8 mouse cellular contexts compared by ENCODE assay signal in the genomic region with DNA sequence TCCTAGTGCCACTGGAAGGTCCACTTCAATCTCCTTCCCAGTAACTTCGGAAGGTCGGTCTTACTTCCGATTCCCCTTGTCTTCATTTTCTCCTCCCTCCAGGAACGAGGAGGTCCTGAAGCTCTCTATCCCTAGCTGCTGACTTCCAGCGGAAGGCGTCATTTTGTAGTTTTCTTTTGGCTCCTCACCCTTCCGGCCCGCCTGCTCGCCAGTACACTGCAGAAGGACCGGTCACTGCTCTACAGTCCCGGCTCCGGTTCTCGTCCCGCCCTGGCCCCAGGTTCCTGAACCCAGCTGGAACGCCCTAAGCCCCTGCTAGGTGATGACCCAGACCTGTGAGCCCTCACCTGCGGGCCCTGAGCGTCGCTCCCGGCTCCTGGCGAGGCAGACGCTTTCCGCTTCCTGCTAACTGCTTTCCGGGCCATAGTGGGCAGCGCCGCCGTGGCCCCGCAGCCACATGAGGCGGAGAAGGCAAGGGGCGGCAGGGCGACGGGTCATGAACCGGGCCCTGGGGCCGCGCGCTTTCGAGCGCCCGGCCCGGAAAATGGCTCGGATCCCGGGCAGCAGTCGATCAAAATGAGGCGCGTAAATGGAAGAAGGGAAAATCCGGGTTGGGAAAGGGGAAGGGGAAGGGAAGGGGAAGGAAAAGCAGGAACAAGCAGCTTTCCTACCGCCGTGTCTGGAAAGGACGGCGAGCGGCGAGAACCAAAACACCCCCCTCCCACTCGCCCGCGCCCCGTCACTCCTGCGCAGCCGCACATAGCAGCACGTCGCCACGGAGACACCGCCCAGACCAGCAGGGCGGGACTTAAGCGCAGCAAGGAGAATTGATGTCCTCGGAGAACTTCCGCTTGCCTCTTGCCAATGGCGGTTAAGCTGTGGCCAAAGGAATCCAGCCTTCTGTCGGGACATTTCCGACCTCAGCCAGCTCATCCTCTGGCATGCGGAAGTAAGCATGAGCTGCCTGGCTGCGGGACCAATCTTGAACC. TPM values are rescaled to one million over a fixed set of nuclear protein-coding genes. Genes with fewer than 3 reads are reported as not detected.
DNase-seq lines count a peak whose midpoint lies in the region; ATAC-seq and TF ChIP-seq lines count a peak whose summit lies in the region.

Gene Dcaf12 (minus strand): TSS at position 749 of the 989 bp plus-strand sequence.

- TF ChIP-seq EP300 in MEL (IDR thresholded peaks at IDR 0.05; ENCODE audit: low read depth in 1 of 2, low read length in 2 of 2): no peak; a peak in 1 of 4 replicates

- H3K4me1 ChIP-seq in MEL (ENCODE audit: control insufficient read depth in 1 of 2, insufficient read depth in 2 of 2, low read length in 2 of 2): peaks cover 7 to 26% of the 10 kb centered on the region in 2 experiments
- peaks cover 5% of the 10 kb centered on the region; the same call in 1 of the 2 replicates for H3K4me1 ChIP-seq in cerebellum, adult 2 months (ENCODE audit: control insufficient read depth, insufficient read depth, low read length)
- H3K4me1 ChIP-seq in forebrain, postnatal 0 days (ENCODE audit: insufficient read depth): peaks cover 15% of the 10 kb centered on the region
- H3K4me1 ChIP-seq in lung, embryonic 15.5 days: peaks cover 21% of the 10 kb centered on the region

- peak within 1 kb of the TSS; percentile 87 for H3K9ac ChIP-seq in MEL (ENCODE audit: control insufficient read depth, low read depth, low read length, poor library complexity, severe bottlenecking)
- H3K9ac ChIP-seq in forebrain, postnatal 0 days: peak within 1 kb of the TSS; percentile 94
- H3K9ac ChIP-seq in lung, embryonic 15.5 days: peak within 1 kb of the TSS; percentile 97

- peaks cover 6 to 34% of the 10 kb centered on the region in 2 experiments for H3K36me3 ChIP-seq in MEL (ENCODE audit: control insufficient read depth in 1 of 2, insufficient read depth in 2 of 2, low read length in 2 of 2)
- H3K36me3 ChIP-seq in forebrain, postnatal 0 days (ENCODE audit: insufficient read depth): peaks cover 19% of the 10 kb centered on the region
- peaks cover 13% of the 10 kb centered on the region for H3K36me3 ChIP-seq in lung, embryonic 15.5 days

- peak; percentile 51 to 77; a peak in 2 of 4 replicates for TF ChIP-seq POLR2A in MEL (IDR thresholded peaks at IDR 0.05; ENCODE audit: control insufficient read depth in 1 of 2, insufficient read depth in 1 of 2, low read depth in 1 of 2, low read length in 2 of 2, poor library complexity in 1 of 2)
- TF ChIP-seq POLR2A in cerebellum, adult 2 months (IDR thresholded peaks at IDR 0.05; ENCODE audit: borderline replicate concordance, insufficient read depth, low read length): peak; percentile 90

- no peaks in the 10 kb centered on the region for H3K9me3 ChIP-seq in MEL (replicated peaks; ENCODE audit: insufficient read depth, low read length)
- no peaks in the 10 kb centered on the region for H3K9me3 ChIP-seq in forebrain, postnatal 0 days (ENCODE audit: low read length)
- no peaks in the 10 kb centered on the region for H3K9me3 ChIP-seq in lung, embryonic 15.5 days

- H3K27ac ChIP-seq in MEL (ENCODE audit: control insufficient read depth, low read depth, low read length): peak within 1 kb of the TSS; percentile 41
- peak within 1 kb of the TSS; percentile 73 for H3K27ac ChIP-seq in cerebellum, adult 2 months (ENCODE audit: insufficient read depth, low read length)
- H3K27ac ChIP-seq in forebrain, postnatal 0 days (ENCODE audit: low read depth, low read length): peak within 1 kb of the TSS; percentile 96
- H3K27ac ChIP-seq in lung, embryonic 15.5 days: peak within 1 kb of the TSS; percentile 99

- no peak for TF ChIP-seq RAD21 in MEL (IDR thresholded peaks at IDR 0.05; ENCODE audit: low read depth, low read length)

- peak within 1 kb of the TSS; percentile 78 for H3K4me2 ChIP-seq in forebrain, postnatal 0 days (ENCODE audit: low read depth)
- H3K4me2 ChIP-seq in lung, embryonic 15.5 days: peak within 1 kb of the TSS; percentile 86

- no peaks in the 10 kb centered on the region for H3K27me3 ChIP-seq in MEL (ENCODE audit: control insufficient read depth in 1 of 2, insufficient read depth in 2 of 2, low read length in 2 of 2)
- H3K27me3 ChIP-seq in cerebellum, adult 2 months (ENCODE audit: control insufficient read depth, insufficient read depth, low read length): no peaks in the 10 kb centered on the region
- no peaks in the 10 kb centered on the region for H3K27me3 ChIP-seq in forebrain, postnatal 0 days (ENCODE audit: insufficient read depth, low read length)
- no peaks in the 10 kb centered on the region for H3K27me3 ChIP-seq in lung, embryonic 15.5 days

- H3K4me3 ChIP-seq in MEL (ENCODE audit: control insufficient read depth in 1 of 2, insufficient read depth in 1 of 2, low read depth in 2 of 2, low read length in 2 of 2): peak within 1 kb of the TSS; percentile 81 to 87
- H3K4me3 ChIP-seq in cerebellum, adult 2 months (replicated peaks; ENCODE audit: insufficient read depth, low read depth, low read length): peak within 1 kb of the TSS; percentile 82
- H3K4me3 ChIP-seq in forebrain, postnatal 0 days (ENCODE audit: low read depth, low read length): peak within 1 kb of the TSS; percentile 96
- peak within 1 kb of the TSS; percentile 100 for H3K4me3 ChIP-seq in lung, embryonic 15.5 days

- H3K79me2 ChIP-seq in MEL (ENCODE audit: control insufficient read depth, insufficient read depth, low read length, poor library complexity): peaks cover 18% of the 10 kb centered on the region

- TF ChIP-seq CTCF in MEL (IDR thresholded peaks at IDR 0.05 in 2 of 3, conservative IDR thresholded peaks at IDR 0.05 in 1 of 3; ENCODE audit: control insufficient read depth in 1 of 3, insufficient read depth in 1 of 3, low read depth in 2 of 3, low read length in 3 of 3, poor library complexity in 1 of 3, severe bottlenecking in 1 of 3): no peak
- TF ChIP-seq CTCF in cerebellum, adult 2 months (IDR thresholded peaks at IDR 0.05; ENCODE audit: borderline replicate concordance, insufficient read depth, low read depth, low read length): no peak
- no peak for TF ChIP-seq CTCF in forebrain, postnatal 0 days (IDR thresholded peaks at IDR 0.05; ENCODE audit: low read depth)

- WGBS in cerebellum, adult 2 months: under 1% methylated on average over 70 of the region's 70 CpGs
- under 1% methylated on average over 70 of the region's 70 CpGs for WGBS in forebrain, postnatal 0 days
- WGBS in lung, embryonic 15.5 days: under 1% methylated on average over 70 of the region's 70 CpGs

- DNase-seq in MEL (ENCODE audit: low read depth, low spot score): peak; percentile 97
- peak; percentile 95 to 96 for DNase-seq in cerebellum, adult 2 months
- peak; percentile 96 for DNase-seq in forebrain, postnatal 0 days
- DNase-seq in heart, postnatal 4 days: peak; percentile 97
- DNase-seq in layer of hippocampus, adult 8-10 months (ENCODE audit: low spot score in 2 of 2): peak; percentile 94
- peak; percentile 93 for DNase-seq in ovary, adult 18-20 months (ENCODE audit: low spot score)
- peak; percentile 92 for DNase-seq in thymus, postnatal 0 days (ENCODE audit: low spot score)

- peak; percentile 98 for ATAC-seq in forebrain, postnatal 0 days
- ATAC-seq in lung, embryonic 15.5 days (ENCODE audit: borderline replicate concordance, extremely low read depth, low FRiP score, low TSS enrichment): peak; percentile 98

TF ChIP-seq in MEL, 35 proteins besides CTCF, POLR2A, EP300 and RAD21 (continues in another document):
- peak; percentile 56; the same call in 1 of the 2 replicates for TF ChIP-seq MYC (IDR thresholded peaks at IDR 0.05; ENCODE audit: low read depth, low read length)
- TF ChIP-seq E2F4 (IDR thresholded peaks at IDR 0.05; ENCODE audit: borderline replicate concordance, low read depth, low read length): peak; percentile 38; the same call in 1 of the 2 replicates
- peak; percentile 87 for TF ChIP-seq SIN3A (IDR thresholded peaks at IDR 0.05; ENCODE audit: low read length)
- no peak for TF ChIP-seq JUND (IDR thresholded peaks at IDR 0.05; ENCODE audit: low read depth, low read length)
- TF ChIP-seq POLR2AphosphoS2 (IDR thresholded peaks at IDR 0.05; ENCODE audit: low read length): peak; percentile 67; the same call in 1 of the 2 replicates
- TF ChIP-seq SMC3 (IDR thresholded peaks at IDR 0.05; ENCODE audit: low read depth, low read length): no peak
- 0 out of 2 replicates have a peak, but pooled peaks have one; percentile 22 for TF ChIP-seq POLR2AphosphoS5 (IDR thresholded peaks at IDR 0.05; ENCODE audit: borderline replicate concordance, low read depth, low read length)
- TF ChIP-seq CHD2 (IDR thresholded peaks at IDR 0.05; ENCODE audit: low read length): no peak
- no peak for TF ChIP-seq USF2 (IDR thresholded peaks at IDR 0.05; ENCODE audit: borderline replicate concordance in 1 of 2, insufficient read depth in 1 of 2, low read depth in 1 of 2, low read length in 2 of 2)
- TF ChIP-seq HCFC1 (IDR thresholded peaks at IDR 0.05; ENCODE audit: low read depth, low read length): peak; percentile 80
- no peak for TF ChIP-seq MAFK (IDR thresholded peaks at IDR 0.05; ENCODE audit: borderline replicate concordance, low read depth, low read length)
- no peak for TF ChIP-seq GABPA (IDR thresholded peaks at IDR 0.05; ENCODE audit: low read depth, low read length)
- no peak for TF ChIP-seq ZNF384 (IDR thresholded peaks at IDR 0.05; ENCODE audit: low read depth, low read length)
- no peak for TF ChIP-seq MYB (IDR thresholded peaks at IDR 0.05; ENCODE audit: low read depth, low read length)
- peak; percentile 5; the same call in 1 of the 2 replicates for TF ChIP-seq MEF2A (IDR thresholded peaks at IDR 0.05; ENCODE audit: extremely low read depth, insufficient replicate concordance, low read depth, low read length, poor library complexity, severe bottlenecking)
- TF ChIP-seq ZC3H11A (IDR thresholded peaks at IDR 0.05; ENCODE audit: low read depth, low read length): no peak
- TF ChIP-seq CHD1 (IDR thresholded peaks at IDR 0.05; ENCODE audit: low read depth, low read length): no peak; the same call in 1 of the 2 replicates
- TF ChIP-seq RCOR1 (IDR thresholded peaks at IDR 0.05; ENCODE audit: low read depth, low read length): no peak
- peak; percentile 82 for TF ChIP-seq MXI1 (IDR thresholded peaks at IDR 0.05; ENCODE audit: low read depth, low read length)

RNA-seq across cellular contexts. Expression of gene Dcaf12, which starts in this region (rescaled TPM):
- total RNA-seq in MEL (2012; rRNA removed): 24.3 and 25.9 TPM in 2 replicates
- 10 to 100 TPM in 1 of 2 experiments, not detected in 1; 49.2 TPM for polyA plus RNA-seq in MEL (2012; ENCODE audit: insufficient read depth in 1 of 2, insufficient read length in 2 of 2, low read depth in 1 of 2, low replicate concordance in 2 of 2, missing spikeins in 1 of 2)
- 39.7 and 40.4 TPM in 2 replicates for polyA plus RNA-seq in cerebellum, adult 2 months (2012; rRNA removed)
- total RNA-seq in forebrain, postnatal 0 days (2014; rRNA removed): 60.7 and 63.3 TPM in 2 replicates
- 49.9 and 57.3 TPM in 2 replicates for polyA plus RNA-seq in forebrain, postnatal 0 days (2015; fragmentation: Nextera tagmentation; extraction: Ambion mirVana)
- total RNA-seq in heart, postnatal 4 days (2021): 10 to 100 TPM; 38.5 to 46.0 TPM
- 10 to 100 TPM; 35.5 to 42.6 (median 39.6) TPM for total RNA-seq in layer of hippocampus, adult 8-10 months (2022)
- 67.5 and 67.6 TPM in 2 replicates for polyA plus RNA-seq in lung, embryonic 15.5 days (2015; fragmentation: Nextera tagmentation; extraction: Ambion mirVana)
- 53.3 and 54.4 TPM in 2 replicates for polyA plus RNA-seq in thymus, postnatal 0 days (2015; fragmentation: Nextera tagmentation; extraction: Ambion mirVana)

Comparison
In these comparisons a context has a peak if more than half of its experiments do, and no peak if none do; other contexts are left out.
1. Peak in every context shown above with its lines: DNase-seq, ATAC-seq, H3K4me3 ChIP-seq and H3K27ac ChIP-seq.
2. H3K27ac ChIP-seq: peak in every context shown above with its lines; median percentile 99 in lung, embryonic 15.5 days; 96 in forebrain, postnatal 0 days; 73 in cerebellum, adult 2 months; 41 in MEL.